Mouse (Mus musculus) MEL (cell line): ENCODE measurements around the gene Acot3. TPM values are rescaled to one million over a fixed set of nuclear protein-coding genes. Genes with fewer than 3 reads are reported as not detected.
"Not testable (repeated sequence)": the region's sequence is repeated elsewhere in the genome, so short reads cannot be mapped to it uniquely, and the experiment has no call there.

ENCODE experiments used
- DNase-seq: peaks from one replicate; pipeline ENCODE4 v3.0.0; 2011; ENCODE audit warnings: low read depth, low spot score
- H3K27ac ChIP-seq: 2 replicates; pipeline ENCODE4 v1.5.1; 2012; ENCODE audit warnings: low read depth, mild to moderate bottlenecking, control low read depth, low read length, moderate library complexity; ENCODE audit not compliant: control insufficient read depth
- H3K27me3 ChIP-seq, 2 experiments: fragments of 150-350 bp in 1 of 2; sonication (generic) in 1 of 2; 2 replicates each; pipeline ENCODE4 v1.6.1; 2012; ENCODE audit warnings: low read length in 2 of 2, mild to moderate bottlenecking in 2 of 2, improper control_type of control experiment in 1 of 2, moderate library complexity in 1 of 2; ENCODE audit not compliant: insufficient read depth in 2 of 2, control insufficient read depth in 1 of 2
- H3K36me3 ChIP-seq, 2 experiments: 2 replicates each; pipeline ENCODE4 v1.6.1; 2012 to 2014; ENCODE audit warnings: low read length in 2 of 2, improper control_type of control experiment in 1 of 2, inconsistent platforms in 1 of 2, mild to moderate bottlenecking in 1 of 2; ENCODE audit not compliant: insufficient read depth in 2 of 2, control insufficient read depth in 1 of 2
- H3K4me1 ChIP-seq, 2 experiments: fragments of 150-350 bp in 1 of 2; sonication (generic) in 1 of 2; 2 replicates each; pipeline ENCODE4 v1.6.1; 2012; ENCODE audit warnings: low read length in 2 of 2, improper control_type of control experiment in 1 of 2, mild to moderate bottlenecking in 1 of 2; ENCODE audit not compliant: insufficient read depth in 2 of 2, control insufficient read depth in 1 of 2
- H3K4me3 ChIP-seq, 2 experiments: fragments of 150-350 bp in 1 of 2; sonication (generic) in 1 of 2; 2 replicates each; pipeline ENCODE4 v1.5.1; 2012; ENCODE audit warnings: low read depth in 2 of 2, low read length in 2 of 2, mild to moderate bottlenecking in 2 of 2, moderate library complexity in 2 of 2, control low read depth in 1 of 2, improper control_type of control experiment in 1 of 2; ENCODE audit not compliant: control insufficient read depth in 1 of 2, insufficient read depth in 1 of 2
- H3K79me2 ChIP-seq: 2 replicates; pipeline ENCODE4 v1.6.1; 2012; ENCODE audit warnings: mild to moderate bottlenecking, low read length, moderate library complexity; ENCODE audit not compliant: control insufficient read depth, poor library complexity, insufficient read depth
- H3K9ac ChIP-seq: 2 replicates; pipeline ENCODE4 v1.6.1; 2012; ENCODE audit warnings: low read depth, mild to moderate bottlenecking, control low read depth, low read length, moderate library complexity; ENCODE audit not compliant: control insufficient read depth, poor library complexity, severe bottlenecking
- H3K9me3 ChIP-seq: fragments of 150-350 bp; sonication (generic); replicated peaks from 2 replicates; pipeline ENCODE4 v1.6.1; 2012; ENCODE audit warnings: mild to moderate bottlenecking, low read length, improper control_type of control experiment, moderate library complexity; ENCODE audit not compliant: insufficient read depth
- CTCF ChIP-seq, 3 experiments: IDR thresholded peaks in 2 of 3; conservative IDR thresholded peaks in 1 of 3; 2 replicates each; pipeline ENCODE4 v1.5.1; 2011 to 2012; ENCODE audit warnings: low read length in 3 of 3, low read depth in 2 of 3, mild to moderate bottlenecking in 2 of 3, improper control_type of control experiment in 1 of 3, inconsistent platforms in 1 of 3, mixed read lengths in 1 of 3, moderate library complexity in 1 of 3; ENCODE audit not compliant: control insufficient read depth in 1 of 3, insufficient read depth in 1 of 3, poor library complexity in 1 of 3, severe bottlenecking in 1 of 3
- EP300 ChIP-seq, 2 experiments: IDR thresholded peaks; 2 replicates each; pipeline ENCODE4 v1.6.1; 2011; ENCODE audit warnings: improper control_type of control experiment in 2 of 2, low read length in 2 of 2, low read depth in 1 of 2, mild to moderate bottlenecking in 1 of 2
- GATA1 ChIP-seq: IDR thresholded peaks from 2 replicates; pipeline ENCODE4 v1.6.1; 2011; ENCODE audit warnings: low read depth, low read length, improper control_type of control experiment
- MYC ChIP-seq: IDR thresholded peaks from 2 replicates; pipeline ENCODE4 v1.6.1; 2011; ENCODE audit warnings: low read depth, mild to moderate bottlenecking, low read length, improper control_type of control experiment, moderate library complexity
- NELFE ChIP-seq: IDR thresholded peaks from 2 replicates; pipeline ENCODE4 v1.6.1; 2011; ENCODE audit warnings: low read depth, low read length, improper control_type of control experiment
- POLR2A ChIP-seq, 2 experiments: IDR thresholded peaks; 2 replicates each; pipeline ENCODE4 v1.6.1; 2011 to 2012; ENCODE audit warnings: low read length in 2 of 2, mild to moderate bottlenecking in 2 of 2, control low read depth in 1 of 2, improper control_type of control experiment in 1 of 2, low read depth in 1 of 2, moderate library complexity in 1 of 2; ENCODE audit not compliant: control insufficient read depth in 1 of 2, insufficient read depth in 1 of 2, poor library complexity in 1 of 2
- POLR2AphosphoS5 ChIP-seq: IDR thresholded peaks from 2 replicates; pipeline ENCODE4 v1.6.1; 2012; ENCODE audit warnings: low read depth, borderline replicate concordance, mild to moderate bottlenecking, inconsistent platforms, low read length, moderate library complexity, mixed read lengths
- RAD21 ChIP-seq: IDR thresholded peaks from 2 replicates; pipeline ENCODE4 v1.6.1; 2011; ENCODE audit warnings: mild to moderate bottlenecking, low read depth, low read length, improper control_type of control experiment
- RCOR1 ChIP-seq: IDR thresholded peaks from 2 replicates; pipeline ENCODE4 v1.6.1; 2012; ENCODE audit warnings: low read depth, mild to moderate bottlenecking, inconsistent platforms, low read length, improper control_type of control experiment
- SIN3A ChIP-seq: IDR thresholded peaks from 2 replicates; pipeline ENCODE4 v1.6.1; 2012; ENCODE audit warnings: low read length, improper control_type of control experiment, inconsistent platforms
- TAL1 ChIP-seq: IDR thresholded peaks from 2 replicates; pipeline ENCODE4 v1.6.1; 2012; ENCODE audit warnings: mild to moderate bottlenecking, inconsistent platforms, low read length, moderate library complexity, mixed read lengths
- TCF12 ChIP-seq: IDR thresholded peaks from 2 replicates; pipeline ENCODE4 v1.6.1; 2014; ENCODE audit warnings: low read depth, mild to moderate bottlenecking, inconsistent platforms, low read length, improper control_type of control experiment, moderate library complexity
- ZC3H11A ChIP-seq: IDR thresholded peaks from 2 replicates; pipeline ENCODE4 v1.6.1; 2012; ENCODE audit warnings: low read depth, mild to moderate bottlenecking, inconsistent platforms, low read length, improper control_type of control experiment
- polyA plus RNA-seq, 2 experiments: library from polyadenylated mRNA; stranded (reverse) in 1 of 2; unstranded in 1 of 2; fragments of >175 nt in 1 of 2; fragments of >200 nt in 1 of 2; gene quantifications; 2 replicates each; pipeline versions ENCODE4 v1.2.1 to v1.2.4; 2012; ENCODE audit warnings: low replicate concordance in 2 of 2, low read depth in 1 of 2; ENCODE audit not compliant: insufficient read length in 2 of 2, insufficient read depth in 1 of 2, missing spikeins in 1 of 2
- total RNA-seq: library from RNA; depleted of rRNA; stranded (reverse); fragments of 300-350 nt; gene quantifications from 2 replicates; pipeline ENCODE4 v1.2.3, GENCODE M21; 2012

Gene Acot3
- total and polyA plus RNA-seq, 3 experiments, result not detected

DNA sequence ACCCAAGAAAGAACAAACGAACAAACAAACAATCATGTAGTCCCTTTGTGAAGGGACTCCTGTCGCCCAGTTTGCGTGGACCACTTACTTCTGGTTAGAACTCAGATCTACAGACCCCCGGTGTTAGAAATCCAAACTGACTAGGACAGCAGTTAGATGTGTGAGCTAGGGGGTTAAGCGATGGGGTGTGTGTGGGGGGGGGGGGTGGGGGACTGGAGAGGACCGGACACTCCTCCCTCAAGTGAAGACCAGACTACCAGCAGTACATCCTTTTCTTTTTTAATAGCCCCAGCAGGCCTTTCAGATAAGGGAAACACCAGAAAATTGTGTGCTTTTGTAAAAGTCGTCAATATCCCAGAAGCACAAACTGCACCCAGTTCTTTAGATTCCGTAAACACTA is 43.2 kb upstream of the Acot3 start:
- Histone ChIP-seq H3K9me3 (no peaks in the 10 kb centered on the region), H3K79me2 (no peaks in the 10 kb centered on the region), H3K4me3 (no peak overlapping the region; a peak in 1 of 4 replicates), H3K9ac (no peak overlapping the region), H3K36me3 (no peaks in the 10 kb centered on the region), H3K27ac (no peak overlapping the region), H3K27me3 (peaks cover 0 to 5% of the 10 kb centered on the region in 2 experiments; a peak in 2 of 4 replicates), H3K4me1 (no peaks in the 10 kb centered on the region)
- TF ChIP-seq POLR2AphosphoS5 (no peak), TAL1 (no peak), CTCF (IDR thresholded peaks at IDR 0.05 in 2 of 3, conservative IDR thresholded peaks at IDR 0.05 in 1 of 3; ENCODE audit: control insufficient read depth in 1 of 3, insufficient read depth in 1 of 3, low read depth in 2 of 3, low read length in 3 of 3, poor library complexity in 1 of 3, severe bottlenecking in 1 of 3) (no peak), SIN3A (no peak), RAD21 (no peak)
- DNase-seq, result no peak

DNA sequence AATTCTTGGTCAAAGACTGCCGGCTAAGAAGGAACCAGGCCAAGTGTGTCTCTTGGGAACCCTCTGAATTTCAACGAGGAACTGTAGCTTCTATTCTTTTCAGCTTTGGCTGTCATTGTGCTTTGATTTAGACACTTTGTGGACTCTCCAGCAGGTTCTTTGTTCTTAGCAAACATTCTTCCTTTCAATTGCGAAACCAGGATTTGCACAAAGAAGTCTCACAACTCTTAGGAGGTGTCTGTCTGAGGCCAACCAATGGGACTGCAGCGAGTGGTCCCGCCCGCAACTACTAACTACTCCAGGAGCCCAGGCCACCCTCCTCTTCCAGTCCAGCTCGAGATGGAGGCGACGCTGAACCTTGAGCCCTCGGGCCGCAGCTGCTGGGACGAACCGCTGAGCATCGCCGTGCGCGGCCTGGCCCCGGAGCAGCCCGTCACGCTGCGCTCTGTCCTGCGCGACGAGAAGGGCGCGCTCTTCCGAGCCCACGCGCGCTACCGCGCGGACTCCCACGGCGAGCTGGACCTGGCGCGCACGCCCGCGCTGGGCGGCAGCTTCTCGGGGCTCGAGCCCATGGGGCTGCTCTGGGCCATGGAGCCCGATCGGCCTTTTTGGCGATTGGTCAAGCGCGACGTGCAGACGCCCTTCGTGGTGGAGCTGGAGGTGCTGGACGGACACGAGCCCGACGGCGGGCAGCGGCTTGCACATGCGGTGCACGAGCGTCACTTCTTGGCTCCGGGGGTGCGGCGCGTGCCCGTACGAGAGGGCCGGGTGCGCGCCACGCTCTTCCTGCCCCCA is 42.6 kb upstream of the Acot3 start, which contains the start of gene Acot1:
TSS of gene Acot1 (plus strand) at position 320 of the 795 bp plus-strand sequence.
- peak; percentile 56 for DNase-seq
- H3K27me3 ChIP-seq, H3K9me3 ChIP-seq, H3K36me3 ChIP-seq, H3K4me1 ChIP-seq, H3K79me2 ChIP-seq, H3K27ac ChIP-seq: not testable (repeated sequence)
- Histone ChIP-seq H3K4me3 (peak within 1 kb of the TSS; percentile 19 to 50; a peak in 3 of 4 replicates), H3K9ac (peak within 1 kb of the TSS; percentile 29)

DNA sequence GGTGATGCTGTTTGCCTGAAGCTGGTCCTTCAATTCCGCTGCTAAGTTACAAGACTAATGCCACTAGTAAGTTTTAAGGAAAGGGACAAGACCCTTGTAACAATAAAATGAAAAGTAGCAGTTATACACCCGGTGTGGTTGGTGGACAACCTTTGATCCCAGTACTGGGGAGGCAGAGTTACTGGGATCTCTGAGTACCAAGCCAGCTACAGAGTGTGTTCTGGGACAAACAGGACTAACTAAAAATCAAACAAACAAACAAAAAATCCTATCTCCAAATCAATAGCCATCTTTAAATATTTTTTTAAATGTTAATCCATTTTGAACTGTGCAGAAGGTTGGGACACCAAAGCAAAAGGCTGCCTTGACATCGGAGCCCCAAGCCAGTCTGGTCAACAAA is 41.7 kb upstream of the Acot3 start:
- no peak overlapping the region for H3K9ac ChIP-seq
- H3K9me3 ChIP-seq, result no peaks in the 10 kb centered on the region
- DNase-seq, result no peak
- no peaks in the 10 kb centered on the region for H3K79me2 ChIP-seq
- no peaks in the 10 kb centered on the region for H3K36me3 ChIP-seq
- no peak overlapping the region for H3K4me3 ChIP-seq
- H3K27me3 ChIP-seq, result peaks cover 0 to 5% of the 10 kb centered on the region in 2 experiments; a peak in 2 of 4 replicates
- TF ChIP-seq TCF12 (no peak), GATA1 (no peak), CTCF (IDR thresholded peaks at IDR 0.05 in 2 of 3, conservative IDR thresholded peaks at IDR 0.05 in 1 of 3; ENCODE audit: control insufficient read depth in 1 of 3, insufficient read depth in 1 of 3, low read depth in 2 of 3, low read length in 3 of 3, poor library complexity in 1 of 3, severe bottlenecking in 1 of 3) (no peak), POLR2A (IDR thresholded peaks at IDR 0.05; ENCODE audit: control insufficient read depth in 1 of 2, insufficient read depth in 1 of 2, low read depth in 1 of 2, low read length in 2 of 2, poor library complexity in 1 of 2) (no peak), ZC3H11A (no peak), EP300 (IDR thresholded peaks at IDR 0.05; ENCODE audit: low read depth in 1 of 2, low read length in 2 of 2) (no peak), MYC (no peak), NELFE (no peak), RCOR1 (no peak)
- TF ChIP-seq, all 39 proteins: peak for 0
- Histone ChIP-seq H3K4me1 (no peaks in the 10 kb centered on the region), H3K27ac (no peak overlapping the region)
